Mouse (Mus musculus) cerebral cortex, adult 2 months (tissue): ENCODE data around the gene Gm17018.

Experiments used
- WGBS: fragments of 180-500 bp; shearing (Covaris S2); methylation state at CpG from one replicate; pipeline ENCODE4 v1.1.7; 2018; 5-methylcytosine and 5-hydroxymethylcytosine counted together

The Gm17018 gene

GRCm38 (mm10) chr19:45549128-45549915, 11.1 kb upstream of the Gm17018 start:
- WGBS = 85% methylated on average over 23 of the region's 23 CpGs

GRCm38 (mm10) chr19:45549948-45550347, 10.5 kb upstream of the Gm17018 start:
- WGBS = 76% methylated on average over 4 of the region's 4 CpGs

- WGBS = 76% methylated on average over 6 of the region's 6 CpGs
Measured at GRCm38 (mm10) chr19:45552187-45552586, 8.2 kb upstream of the Gm17018 start.

GRCm38 (mm10) chr19:45554136-45554535, 6.3 kb upstream of the Gm17018 start:
- 98% methylated on average over 11 of the region's 11 CpGs for WGBS

GRCm38 (mm10) chr19:45565925-45566715, 5.7 kb downstream of the Gm17018 start:
- WGBS = 66% methylated on average over 15 of the region's 15 CpGs

- 77% methylated on average over 14 of the region's 14 CpGs for WGBS
Measured at GRCm38 (mm10) chr19:45567367-45567766, 7.0 kb downstream of the Gm17018 start.

- WGBS = 82% methylated on average over 6 of the region's 6 CpGs
Measured at GRCm38 (mm10) chr19:45573033-45573432, 12.6 kb downstream of the Gm17018 start.

GRCm38 (mm10) chr19:45573861-45574267, 13.4 kb downstream of the Gm17018 start:
- WGBS = 23% methylated on average over 6 of the region's 6 CpGs

- 66% methylated on average over 7 of the region's 7 CpGs for WGBS
Measured at GRCm38 (mm10) chr19:45574339-45574898, 14.0 kb downstream of the Gm17018 start.

- WGBS = 64% methylated on average over 19 of the region's 19 CpGs
Measured at GRCm38 (mm10) chr19:45574941-45575631, 14.7 kb downstream of the Gm17018 start.

GRCm38 (mm10) chr19:45575632-45576001, 15.2 kb downstream of the Gm17018 start:
- WGBS = 58% methylated on average over 8 of the region's 8 CpGs

- 65% methylated on average over 14 of the region's 14 CpGs for WGBS
Measured at GRCm38 (mm10) chr19:45577141-45577750, 16.8 kb downstream of the Gm17018 start.

GRCm38 (mm10) chr19:45578976-45579375, 18.6 kb downstream of the Gm17018 start:
- WGBS = 82% methylated on average over 12 of the region's 12 CpGs

GRCm38 (mm10) chr19:45579416-45579815, 19.0 kb downstream of the Gm17018 start:
- 82% methylated on average over 7 of the region's 7 CpGs for WGBS

- WGBS = 50% methylated on average over 12 of the region's 12 CpGs
Measured at GRCm38 (mm10) chr19:45580235-45580634, 19.8 kb downstream of the Gm17018 start.

GRCm38 (mm10) chr19:45581257-45581656, 20.8 kb downstream of the Gm17018 start:
- WGBS = 60% methylated on average over 3 of the region's 3 CpGs

GRCm38 (mm10) chr19:45582161-45582560, 21.7 kb downstream of the Gm17018 start:
- 56% methylated on average over 8 of the region's 8 CpGs for WGBS

- WGBS = 76% methylated on average over 6 of the region's 6 CpGs
Measured at GRCm38 (mm10) chr19:45583136-45583535, 22.7 kb downstream of the Gm17018 start.

GRCm38 (mm10) chr19:45584856-45585620, 24.6 kb downstream of the Gm17018 start:
- WGBS = 75% methylated on average over 9 of the region's 9 CpGs

- 83% methylated on average over 3 of the region's 3 CpGs for WGBS
Measured at GRCm38 (mm10) chr19:45586850-45587249, 26.4 kb downstream of the Gm17018 start.
